Mouse (Mus musculus) forebrain, embryonic 14.5 days (tissue): ENCODE measurements around the gene Tmem97. TPM values are rescaled to one million over a fixed set of nuclear protein-coding genes. Genes with fewer than 3 reads are reported as not detected.
A peak's percentile ranks its signal among the peaks of the same experiment; 100 is the strongest.

Experiments
- ATAC-seq: fragments of 200-750 bp; cut with Nextera tagmentation; 2 replicates; pipeline ENCODE4 v1.8.0; 2017; ENCODE audit warnings: mild to moderate bottlenecking, moderate library complexity
- DNase-seq: peaks from one replicate; pipeline ENCODE4 v3.0.0-alpha.2; 2015; ENCODE audit warnings: low spot score
- H3K27ac ChIP-seq: fragments of 300-500 bp; sonication (generic); 2 replicates; pipeline ENCODE4 v1.5.1; 2014; ENCODE audit warnings: low read depth, mild to moderate bottlenecking, control low read depth, low read length, moderate library complexity
- H3K27me3 ChIP-seq: fragments of 300-500 bp; sonication (generic); replicated peaks from 2 replicates; pipeline ENCODE4 v1.6.1; 2014; ENCODE audit warnings: low read length, control low read depth, mixed read lengths; ENCODE audit not compliant: control insufficient read depth, insufficient read depth
- H3K36me3 ChIP-seq: fragments of 300-500 bp; sonication (generic); 2 replicates; pipeline ENCODE4 v1.6.1; 2014; ENCODE audit warnings: low read length, control low read depth; ENCODE audit not compliant: control insufficient read depth, insufficient read depth
- H3K4me1 ChIP-seq: fragments of 300-500 bp; sonication (generic); 2 replicates; pipeline ENCODE4 v1.6.1; 2014; ENCODE audit warnings: antibody characterized with exemption, low read length, control low read depth; ENCODE audit not compliant: control insufficient read depth, insufficient read depth
- H3K4me2 ChIP-seq: fragments of 300-500 bp; sonication (generic); 2 replicates; pipeline ENCODE4 v1.6.1; 2014; ENCODE audit warnings: mild to moderate bottlenecking, control low read depth, low read length
- H3K4me3 ChIP-seq: fragments of 300-500 bp; sonication (generic); 2 replicates; pipeline ENCODE4 v1.5.1; 2014; ENCODE audit warnings: low read depth, low read length, control low read depth
- H3K9ac ChIP-seq: fragments of 300-500 bp; sonication (generic); 2 replicates; pipeline ENCODE4 v1.6.1; 2014; ENCODE audit warnings: mild to moderate bottlenecking, low read length, control low read depth, moderate library complexity
- H3K9me3 ChIP-seq: fragments of 300-500 bp; sonication (generic); replicated peaks from 2 replicates; pipeline ENCODE4 v1.6.1; 2016; ENCODE audit warnings: low read length, control low read depth, mixed read lengths; ENCODE audit not compliant: control insufficient read depth
- WGBS: fragments of 180-500 bp; shearing (Covaris S2); extraction: QIAGEN DNeasy Blood & Tissue Kit; methylation state at CpG from one replicate; pipeline ENCODE4 v1.1.7; 2014; 5-methylcytosine and 5-hydroxymethylcytosine counted together
- polyA plus RNA-seq: library from polyadenylated mRNA; unstranded; fragments of >200 nt; fragmentation: Nextera tagmentation; extraction: Ambion mirVana; gene quantifications from 2 replicates; pipeline ENCODE4 v1.2.1, GENCODE M21; 2014

Gene Tmem97
- polyA plus RNA-seq, 1 experiment from 2014 or later, result 48.5 TPM

DNA sequence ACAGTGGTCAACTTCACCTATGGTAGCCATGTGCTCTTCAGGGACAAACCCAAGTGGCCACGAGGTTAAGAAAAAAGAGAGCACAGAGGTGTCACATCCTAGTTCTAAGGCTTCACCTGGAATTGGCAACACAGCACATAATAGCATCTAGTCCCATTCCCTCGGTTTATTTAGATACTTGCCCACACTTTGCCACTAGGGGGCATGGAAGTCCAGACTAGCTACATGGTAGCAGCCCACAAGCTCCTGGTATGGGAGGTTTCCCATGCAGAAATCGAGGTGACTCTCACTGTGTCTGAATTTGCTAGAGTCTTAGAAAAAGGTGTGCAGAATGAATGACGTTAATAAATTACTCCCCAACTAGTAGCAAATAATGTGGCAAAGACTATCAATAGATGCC, 9.9 kb upstream of the Tmem97 start:
- Histone ChIP-seq H3K9me3 (no peaks in the 10 kb centered on the region), H3K27me3 (no peaks in the 10 kb centered on the region), H3K9ac (no peak overlapping the region), H3K4me1 (no peaks in the 10 kb centered on the region), H3K36me3 (no peaks in the 10 kb centered on the region), H3K27ac (no peak overlapping the region), H3K4me2 (no peak overlapping the region), H3K4me3 (no peak overlapping the region)
- peak; percentile 76 for ATAC-seq
- WGBS, result 14% methylated on average over 4 of the region's 4 CpGs
- peak; percentile 92 for DNase-seq

DNA sequence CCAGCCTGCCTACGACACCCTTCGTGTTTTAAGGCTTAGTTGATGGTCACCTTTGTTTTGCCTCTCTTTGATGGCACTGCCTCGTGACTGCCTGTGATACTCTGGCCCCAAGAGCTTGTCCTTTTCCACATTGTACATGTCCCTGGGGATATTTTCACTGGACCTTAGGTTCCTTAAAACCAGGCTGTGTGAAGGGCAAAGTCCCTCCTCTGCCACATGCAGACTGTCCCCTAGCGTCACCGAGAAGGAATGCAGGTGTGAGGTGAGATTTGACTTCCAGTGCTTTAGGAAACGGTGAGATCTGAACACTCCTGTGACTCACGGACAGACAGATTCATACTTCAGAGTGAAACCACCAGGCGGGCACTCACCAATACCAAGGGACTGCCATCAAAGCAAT, 6.7 kb upstream of the Tmem97 start:
- no peak for ATAC-seq
- 52% methylated on average over 8 of the region's 8 CpGs for WGBS

DNA sequence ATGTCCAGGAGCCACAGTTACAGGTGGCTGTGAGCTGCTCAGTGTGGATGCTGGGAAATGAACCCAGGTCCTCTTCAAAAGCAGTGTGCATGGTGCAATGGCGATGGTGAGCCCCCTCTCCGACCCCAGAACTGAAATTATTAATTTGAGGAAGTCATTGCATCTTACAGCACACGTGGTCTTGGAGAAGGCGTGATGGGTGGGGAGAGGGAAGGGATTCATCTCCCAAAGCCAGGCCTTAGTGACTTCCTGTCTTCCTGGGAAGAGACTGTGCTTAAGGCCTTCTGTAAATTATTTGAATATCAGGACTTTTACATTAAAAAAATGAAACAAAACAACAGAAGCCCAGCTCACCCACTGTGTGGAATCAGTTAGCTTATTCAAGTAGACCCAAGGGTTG, 5.5 kb upstream of the Tmem97 start:
- Histone ChIP-seq H3K4me3 (no peak overlapping the region), H3K9me3 (no peaks in the 10 kb centered on the region), H3K27ac (no peak overlapping the region), H3K9ac (no peak overlapping the region), H3K36me3 (no peaks in the 10 kb centered on the region), H3K4me1 (peaks cover 1% of the 10 kb centered on the region; the same call in 1 of the 2 replicates), H3K4me2 (no peak overlapping the region), H3K27me3 (no peaks in the 10 kb centered on the region)
- no peak for DNase-seq
- WGBS, result 87% methylated on average over 4 of the region's 4 CpGs
- no peak for ATAC-seq

More for the DNA sequence above, 6.7 kb upstream of the Tmem97 start:
- Histone ChIP-seq H3K4me1 (no peaks in the 10 kb centered on the region), H3K9ac (no peak overlapping the region), H3K27ac (no peak overlapping the region), H3K36me3 (no peaks in the 10 kb centered on the region), H3K4me3 (no peak overlapping the region), H3K27me3 (no peaks in the 10 kb centered on the region), H3K4me2 (no peak overlapping the region), H3K9me3 (no peaks in the 10 kb centered on the region)
- DNase-seq, result no peak

DNA sequence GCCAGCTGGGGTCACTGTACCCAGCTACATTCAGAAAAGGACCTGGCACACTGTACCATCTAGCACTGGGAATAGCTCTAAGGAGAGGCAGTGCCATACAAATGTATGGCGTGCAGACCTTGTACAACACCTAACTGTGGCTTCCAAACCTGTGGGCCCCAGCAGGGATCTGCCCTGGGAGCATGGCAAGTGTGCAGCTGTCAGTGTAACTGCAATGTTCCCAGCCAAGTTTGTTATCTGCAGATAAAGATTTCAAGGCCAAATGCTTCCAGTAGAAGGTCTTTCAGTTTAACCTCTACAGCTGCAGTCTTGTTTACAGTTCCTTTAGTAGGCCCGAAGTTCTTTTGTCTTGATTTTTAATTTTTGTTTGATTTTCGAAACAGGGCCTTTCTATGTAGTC, 5.0 kb upstream of the Tmem97 start:
- Histone ChIP-seq H3K9ac (no peak overlapping the region), H3K27me3 (no peaks in the 10 kb centered on the region), H3K4me1 (peaks cover 3% of the 10 kb centered on the region; the same call in 1 of the 2 replicates), H3K4me3 (no peak overlapping the region), H3K36me3 (no peaks in the 10 kb centered on the region), H3K27ac (no peak overlapping the region), H3K9me3 (no peaks in the 10 kb centered on the region), H3K4me2 (no peak overlapping the region)
- ATAC-seq (no peak), DNase-seq (no peak)
- 87% methylated on average over 3 of the region's 3 CpGs for WGBS

DNA sequence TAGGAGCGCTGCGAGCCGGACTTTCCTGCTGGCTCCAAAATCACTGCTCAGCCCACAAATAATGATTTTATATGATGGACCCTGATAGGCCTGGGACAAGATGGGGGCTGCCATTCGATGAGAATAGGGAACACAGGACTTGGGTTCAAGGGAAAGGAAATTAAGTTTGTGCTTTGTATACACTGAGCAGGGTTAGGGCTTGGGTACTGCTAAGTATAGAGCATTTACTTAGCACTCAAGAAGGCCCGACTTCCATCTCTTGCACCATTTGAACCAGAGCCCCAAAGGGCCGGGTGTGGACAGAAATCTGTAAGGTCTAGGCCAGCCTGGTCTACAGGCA, 452 bp upstream of the Tmem97 start:
- H3K4me2 ChIP-seq, result peak overlapping the region; percentile 79
- H3K9ac ChIP-seq, result peak overlapping the region; percentile 66
- H3K27ac ChIP-seq, result peak overlapping the region; percentile 70
- ATAC-seq (peak; percentile 43), DNase-seq (no peak)
- no peaks in the 10 kb centered on the region for H3K27me3 ChIP-seq
- WGBS, result 33% methylated on average over 6 of the region's 6 CpGs
- H3K4me3 ChIP-seq, result peak overlapping the region; percentile 59
- H3K4me1 ChIP-seq, result peaks cover 16% of the 10 kb centered on the region
- H3K36me3 ChIP-seq, result no peaks in the 10 kb centered on the region
- no peaks in the 10 kb centered on the region for H3K9me3 ChIP-seq

DNA sequence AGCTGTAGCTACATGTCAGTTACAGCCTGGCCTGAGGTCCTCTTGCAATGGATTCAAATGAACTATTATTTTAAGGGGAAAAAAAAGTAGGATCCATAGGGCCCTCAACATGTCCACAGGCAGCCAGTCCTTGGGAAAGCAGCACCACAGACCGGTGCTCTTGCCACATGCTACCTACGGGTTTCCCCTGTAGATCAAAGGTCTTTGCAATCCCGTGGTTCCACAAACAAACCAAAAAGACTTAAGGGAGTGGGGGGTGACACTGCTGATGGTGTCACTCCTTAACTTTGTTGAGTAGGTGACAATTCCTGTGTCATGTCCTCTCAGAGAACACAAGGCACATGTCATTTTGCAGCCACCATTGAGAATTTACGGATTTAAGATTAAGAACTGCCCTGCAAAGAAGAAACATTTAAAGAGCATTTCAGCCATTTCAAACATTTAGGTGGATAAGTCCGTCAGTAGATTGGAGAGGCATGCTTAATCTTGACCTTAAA, 1.0 kb downstream of the Tmem97 start:
- peak overlapping the region; percentile 73 for H3K9ac ChIP-seq

DNA sequence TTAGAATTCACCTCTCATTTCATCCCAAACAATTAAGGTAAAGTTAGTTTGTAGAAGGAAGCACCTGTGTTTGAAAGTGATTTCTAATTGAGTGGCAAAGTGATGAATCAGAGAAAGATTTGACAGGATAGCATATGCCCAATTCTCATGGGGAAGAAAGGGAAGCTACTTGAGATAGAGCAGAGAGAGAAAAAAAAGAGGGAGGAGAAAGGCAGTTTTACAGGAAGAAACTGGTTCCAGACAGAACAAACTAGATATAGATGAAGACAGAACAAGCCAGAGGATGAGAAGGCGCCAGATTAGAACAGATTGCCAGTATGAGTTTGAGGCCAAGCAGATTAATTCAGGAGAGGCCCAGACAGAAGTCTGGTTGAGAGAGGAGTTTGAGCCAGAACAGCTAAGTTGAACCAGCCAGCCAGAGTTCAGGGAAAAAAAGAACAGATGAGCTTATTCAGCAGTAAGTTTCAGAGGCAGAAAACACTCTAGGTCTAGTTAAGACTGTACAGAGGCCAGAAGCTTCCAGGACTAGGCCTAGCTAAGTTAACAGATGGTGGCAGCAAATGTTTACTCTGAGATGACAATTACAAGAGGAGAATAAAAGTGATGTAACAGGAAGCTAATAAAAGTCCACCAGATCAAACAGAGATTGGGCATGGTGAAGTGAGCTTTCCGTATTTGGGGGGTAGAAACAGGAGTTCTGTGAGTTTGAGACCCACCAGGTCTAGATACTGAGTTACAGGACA, 2.7 kb downstream of the Tmem97 start:
- Histone ChIP-seq H3K36me3 (peaks cover 21% of the 10 kb centered on the region), H3K27ac (no peak overlapping the region), H3K9ac (no peak overlapping the region), H3K9me3 (no peaks in the 10 kb centered on the region), H3K4me2 (no peak overlapping the region), H3K4me1 (peaks cover 16% of the 10 kb centered on the region), H3K27me3 (no peaks in the 10 kb centered on the region), H3K4me3 (no peak overlapping the region)
- ATAC-seq (no peak), DNase-seq (no peak)
- 90% methylated on average over 2 of the region's 2 CpGs for whole genome bisulfite sequencing

More for the DNA sequence above, 1.0 kb downstream of the Tmem97 start:
- Histone ChIP-seq H3K4me1 (peaks cover 16% of the 10 kb centered on the region), H3K4me2 (peak overlapping the region; percentile 79), H3K27me3 (no peaks in the 10 kb centered on the region), H3K27ac (no peak overlapping the region), H3K4me3 (peak overlapping the region; percentile 59), H3K36me3 (peaks cover 7% of the 10 kb centered on the region; the same call in 1 of the 2 replicates), H3K9me3 (no peaks in the 10 kb centered on the region)
- no peak for DNase-seq
- no peak for ATAC-seq
- 10% methylated on average over 5 of the region's 5 CpGs for WGBS

DNA sequence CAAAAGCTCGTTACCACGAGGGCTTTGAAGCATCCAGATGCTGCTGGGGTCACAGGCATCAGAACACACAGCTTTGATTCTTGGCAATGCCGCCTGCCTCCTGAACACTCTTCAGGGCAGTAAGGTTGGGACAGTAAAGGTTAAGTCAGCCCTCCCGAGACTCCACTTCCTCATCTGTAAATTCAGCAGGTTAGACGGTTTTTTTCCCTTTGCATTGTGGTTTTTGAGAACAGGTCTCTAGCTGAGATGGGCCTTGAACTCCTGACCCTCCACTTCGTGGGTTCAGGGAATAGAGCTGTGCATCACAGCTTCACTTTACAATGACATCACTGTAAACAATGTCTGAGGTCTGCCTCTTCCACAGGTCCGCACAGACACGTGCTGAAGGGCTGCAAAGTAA, 5.4 kb downstream of the Tmem97 start:
- ATAC-seq (no peak), DNase-seq (no peak)
- Histone ChIP-seq H3K27me3 (no peaks in the 10 kb centered on the region), H3K27ac (no peak overlapping the region), H3K9me3 (no peaks in the 10 kb centered on the region), H3K36me3 (peaks cover 41% of the 10 kb centered on the region), H3K4me3 (no peak overlapping the region), H3K4me1 (peaks cover 13% of the 10 kb centered on the region; the same call in 1 of the 2 replicates), H3K9ac (no peak overlapping the region), H3K4me2 (no peak overlapping the region)
- WGBS, result 69% methylated on average over 8 of the region's 8 CpGs

DNA sequence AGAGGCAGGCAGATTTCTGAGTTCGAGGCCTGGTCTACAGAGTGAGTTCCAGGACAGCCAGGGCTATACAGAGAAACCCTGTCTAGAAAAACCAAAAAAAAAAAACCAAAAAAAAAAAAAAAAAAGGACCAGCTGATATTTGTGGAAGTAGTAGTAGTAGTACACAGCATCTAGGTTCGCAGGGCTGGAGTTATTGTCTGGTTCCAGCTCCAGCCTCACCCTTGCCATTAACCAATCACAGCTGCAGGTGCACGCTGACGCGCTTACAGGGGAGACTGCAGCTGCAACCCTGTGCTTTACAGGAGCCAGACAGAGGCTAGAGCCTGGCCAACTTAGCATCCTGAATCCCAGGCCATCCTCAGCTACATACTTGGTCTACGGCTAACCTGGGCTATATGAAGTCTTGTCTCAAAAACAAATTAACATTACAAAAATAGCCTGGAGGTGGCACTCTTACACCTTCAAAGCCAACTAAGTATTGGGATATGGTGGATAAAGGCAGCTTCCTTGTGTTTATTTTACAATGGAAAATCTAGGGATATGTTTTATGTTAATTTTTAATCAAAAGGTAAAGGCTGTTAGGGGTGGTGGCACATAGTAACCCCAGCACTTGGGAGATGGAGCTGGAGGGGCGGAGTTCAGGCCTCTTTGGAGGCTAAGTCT, 6.0 kb downstream of the Tmem97 start:
- ATAC-seq (no peak), DNase-seq (no peak)
- Histone ChIP-seq H3K4me3 (no peak overlapping the region), H3K27ac (no peak overlapping the region), H3K27me3 (no peaks in the 10 kb centered on the region), H3K9ac (no peak overlapping the region), H3K36me3 (peaks cover 47% of the 10 kb centered on the region), H3K9me3 (no peaks in the 10 kb centered on the region), H3K4me1 (peaks cover 8% of the 10 kb centered on the region; the same call in 1 of the 2 replicates), H3K4me2 (no peak overlapping the region)
- WGBS, result 94% methylated on average over 7 of the region's 7 CpGs
